Mouse (Mus musculus) intestine, postnatal 0 days (tissue): ENCODE results near the gene Tmem200b. TPM values are rescaled to one million over a fixed set of nuclear protein-coding genes. Genes with fewer than 3 reads are reported as not detected.

Experiments
- ATAC-seq: fragments of 200-750 bp; cut with Nextera tagmentation; 2 replicates; pipeline ENCODE4 v1.8.0; 2017; ENCODE audit warnings: mild to moderate bottlenecking, moderate TSS enrichment, moderate library complexity
- H3K27ac ChIP-seq: fragments of 300-500 bp; sonication (generic); 2 replicates; pipeline ENCODE4 v1.5.1; 2014; ENCODE audit warnings: mild to moderate bottlenecking, low read depth, low read length, moderate library complexity
- H3K27me3 ChIP-seq: fragments of 300-500 bp; sonication (generic); replicated peaks from 2 replicates; pipeline ENCODE4 v1.6.1; 2014; ENCODE audit warnings: low read length, mixed read lengths; ENCODE audit not compliant: control insufficient read depth, insufficient read depth
- H3K36me3 ChIP-seq: fragments of 300-500 bp; sonication (generic); 2 replicates; pipeline ENCODE4 v1.6.1; 2014; ENCODE audit warnings: mild to moderate bottlenecking, moderate library complexity; ENCODE audit not compliant: control insufficient read depth, insufficient read depth
- H3K4me1 ChIP-seq: fragments of 300-500 bp; sonication (generic); replicated peaks from 2 replicates; pipeline ENCODE4 v1.6.1; 2014; ENCODE audit warnings: antibody characterized with exemption, low read length, mixed read lengths; ENCODE audit not compliant: control insufficient read depth, insufficient read depth
- H3K4me2 ChIP-seq: fragments of 300-500 bp; sonication (generic); replicated peaks from 2 replicates; pipeline ENCODE4 v1.6.1; 2014; ENCODE audit warnings: low read depth, mild to moderate bottlenecking, moderate library complexity
- H3K4me3 ChIP-seq: fragments of 300-500 bp; sonication (generic); 2 replicates; pipeline ENCODE4 v1.5.1; 2014; ENCODE audit warnings: low read depth, low read length
- H3K9ac ChIP-seq: fragments of 300-500 bp; sonication (generic); 2 replicates; pipeline ENCODE4 v1.6.1; 2014; ENCODE audit warnings: mild to moderate bottlenecking, low read depth, low read length
- H3K9me3 ChIP-seq: fragments of 300-500 bp; sonication (generic); 2 replicates; pipeline ENCODE4 v1.6.1; 2016; ENCODE audit warnings: mixed run types; ENCODE audit not compliant: control insufficient read depth
- CTCF ChIP-seq: sonication (generic); IDR thresholded peaks from 2 replicates; pipeline ENCODE4 v1.5.1; 2016; ENCODE audit warnings: low read depth, mild to moderate bottlenecking, control low read depth, antibody characterized with exemption, moderate library complexity
- WGBS: fragments of 180-500 bp; shearing (Covaris S2); extraction: QIAGEN DNeasy Blood & Tissue Kit; methylation state at CpG from one replicate; pipeline ENCODE4 v1.1.7; 2014; 5-methylcytosine and 5-hydroxymethylcytosine counted together
- polyA plus RNA-seq: library from polyadenylated mRNA; unstranded; fragments of >200 nt; fragmentation: Nextera tagmentation; extraction: Ambion mirVana; gene quantifications from 2 replicates; pipeline ENCODE4 v1.2.1, GENCODE M21; 2015

Tmem200b gene
- polyA plus RNA-seq, 1 experiment from 2014 or later = 1.7 TPM

DNA sequence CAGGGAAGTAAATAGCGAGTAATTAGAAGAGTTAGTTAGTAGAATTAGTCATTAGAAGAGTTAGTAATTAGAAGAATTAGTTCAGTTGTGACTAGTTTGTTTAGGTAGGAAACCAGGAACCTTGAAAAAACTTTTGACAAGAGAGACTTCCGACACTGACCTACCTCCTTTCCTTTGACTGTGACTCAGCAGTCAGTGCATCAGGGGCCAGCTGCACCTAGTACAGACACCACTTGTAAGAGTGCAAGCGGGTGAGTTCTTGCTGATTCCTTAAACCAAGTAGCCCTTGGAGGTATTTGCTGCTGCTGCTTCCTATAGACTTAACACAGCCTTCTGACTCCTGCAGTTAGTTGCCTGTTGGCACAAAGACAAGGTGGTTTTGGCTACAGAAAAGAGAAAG lies 30.9 kb upstream of the Tmem200b start:
- Histone ChIP-seq H3K27me3 (no peaks in the 10 kb centered on the region), H3K27ac (no peak overlapping the region), H3K4me1 (no peaks in the 10 kb centered on the region), H3K9ac (no peak overlapping the region), H3K4me2 (no peak overlapping the region), H3K9me3 (no peaks in the 10 kb centered on the region), H3K4me3 (no peak overlapping the region), H3K36me3 (peaks cover 49% of the 10 kb centered on the region)
- no peak for TF ChIP-seq CTCF
- ATAC-seq = no peak
- WGBS = 85% methylated on average over 3 of the region's 3 CpGs

DNA sequence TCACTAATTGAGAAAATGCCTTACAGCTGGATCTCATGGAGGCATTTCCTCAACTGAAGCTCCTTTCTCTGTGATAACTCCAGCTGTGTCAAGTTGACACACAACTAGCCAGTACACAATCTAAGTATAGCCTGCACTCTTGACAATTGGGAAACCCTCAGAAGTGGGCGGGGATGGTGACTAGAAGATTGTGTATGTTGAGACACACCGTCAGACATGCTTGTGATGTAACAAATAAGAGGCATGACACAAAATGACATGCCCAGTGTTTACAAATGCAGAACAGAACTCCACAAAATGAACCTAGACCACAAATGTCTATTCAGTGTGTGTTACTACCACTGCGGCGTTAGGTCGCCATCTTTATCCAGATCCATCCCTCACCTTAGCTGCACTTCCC lies 24.5 kb upstream of the Tmem200b start:
- Histone ChIP-seq H3K27ac (peak overlapping the region; percentile 73), H3K4me1 (no peaks in the 10 kb centered on the region), H3K4me2 (no peak overlapping the region), H3K4me3 (no peak overlapping the region), H3K9ac (no peak overlapping the region), H3K9me3 (no peaks in the 10 kb centered on the region), H3K36me3 (peaks cover 80% of the 10 kb centered on the region), H3K27me3 (no peaks in the 10 kb centered on the region)
- 0 out of 2 replicates have a peak, but pooled peaks have one; percentile 13 for ATAC-seq
- TF ChIP-seq CTCF = no peak
- 89% methylated on average over 5 of the region's 5 CpGs for WGBS

DNA sequence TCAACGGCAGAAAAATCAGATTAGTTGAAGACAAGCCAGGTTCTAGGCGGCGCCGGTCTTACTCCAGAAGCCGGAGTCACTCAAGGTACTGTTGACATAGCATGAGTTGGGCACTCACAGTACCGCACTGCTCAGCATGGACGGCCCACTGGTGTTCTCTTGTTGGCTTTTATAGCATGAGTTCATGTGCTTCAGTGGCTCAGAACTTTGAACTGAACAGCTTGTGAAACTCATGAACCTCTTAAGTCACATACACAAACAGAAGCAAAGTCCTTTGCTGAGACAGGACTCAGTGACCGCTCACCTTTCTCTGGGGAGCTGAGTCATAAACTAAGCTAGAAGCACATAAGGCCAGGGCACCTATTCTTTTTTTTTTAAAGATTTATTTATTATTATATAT lies 23.8 kb upstream of the Tmem200b start:
- 55% methylated on average over 8 of the region's 8 CpGs for WGBS
- Histone ChIP-seq H3K27ac (peak overlapping the region; percentile 73), H3K27me3 (no peaks in the 10 kb centered on the region), H3K36me3 (peaks cover 78% of the 10 kb centered on the region), H3K9ac (no peak overlapping the region), H3K4me3 (no peak overlapping the region), H3K9me3 (no peaks in the 10 kb centered on the region), H3K4me1 (no peaks in the 10 kb centered on the region), H3K4me2 (no peak overlapping the region)
- ATAC-seq = peak; percentile 97
- TF ChIP-seq CTCF = no peak

DNA sequence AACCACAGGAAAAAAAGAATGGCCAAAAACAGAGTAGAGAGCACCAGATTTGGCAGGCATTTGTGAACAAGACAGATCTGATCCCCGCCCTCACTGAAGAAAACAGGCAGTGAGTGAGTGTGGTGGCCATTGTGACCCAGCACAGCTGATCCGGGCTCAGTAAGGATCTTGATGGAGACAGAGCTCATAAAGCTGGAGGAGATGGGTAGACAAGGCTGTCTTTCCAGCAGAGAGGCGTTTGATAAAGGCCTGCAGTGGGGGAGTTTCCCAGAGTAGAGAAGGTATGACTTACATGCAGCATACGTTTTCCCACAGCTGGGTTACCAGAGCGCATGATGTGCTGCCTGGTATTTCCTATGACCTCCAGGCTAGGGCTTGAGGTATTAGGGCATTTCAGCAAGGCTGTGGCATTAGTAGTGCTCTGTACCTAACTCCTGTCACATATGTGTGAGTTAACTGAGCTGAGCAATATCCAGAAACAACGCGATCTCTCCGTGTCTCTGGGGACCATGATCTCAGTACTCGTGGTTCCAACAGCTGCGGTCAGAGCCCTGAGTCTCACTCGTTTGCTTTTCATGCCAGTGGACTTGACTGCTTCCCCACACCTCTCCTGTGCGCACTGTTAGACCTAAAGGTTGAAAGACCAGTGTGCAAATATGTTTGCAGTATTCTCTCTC lies 22.9 kb upstream of the Tmem200b start:
- Histone ChIP-seq H3K4me1 (no peaks in the 10 kb centered on the region), H3K27me3 (no peaks in the 10 kb centered on the region), H3K4me2 (no peak overlapping the region), H3K9me3 (no peaks in the 10 kb centered on the region), H3K9ac (no peak overlapping the region), H3K27ac (peak overlapping the region; percentile 41), H3K36me3 (peaks cover 70% of the 10 kb centered on the region), H3K4me3 (no peak overlapping the region)
- no peak for ATAC-seq
- no peak for TF ChIP-seq CTCF
- WGBS = 88% methylated on average over 12 of the region's 12 CpGs

DNA sequence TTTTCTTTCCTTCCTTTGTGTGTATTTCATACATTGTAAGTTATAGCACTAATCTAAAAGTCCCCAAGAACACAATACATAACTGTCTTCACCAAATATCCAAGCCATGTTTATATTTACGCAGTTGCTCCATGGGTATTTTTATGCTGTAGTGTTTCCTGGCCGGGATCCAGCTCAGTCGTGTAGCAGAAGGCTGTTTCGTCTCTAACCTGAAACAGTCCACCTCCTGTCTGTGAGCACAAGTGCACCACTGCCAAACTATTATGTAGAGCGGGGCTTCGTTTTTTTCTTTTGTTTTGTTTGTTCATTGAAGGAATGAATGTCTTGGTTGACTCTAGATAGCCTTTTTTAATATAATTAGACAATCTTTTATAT lies 22.4 kb upstream of the Tmem200b start:
- TF ChIP-seq CTCF = no peak
- Histone ChIP-seq H3K27me3 (no peaks in the 10 kb centered on the region), H3K4me1 (no peaks in the 10 kb centered on the region), H3K9me3 (no peaks in the 10 kb centered on the region), H3K4me3 (no peak overlapping the region), H3K36me3 (peaks cover 65% of the 10 kb centered on the region), H3K27ac (no peak overlapping the region), H3K4me2 (no peak overlapping the region), H3K9ac (no peak overlapping the region)
- WGBS = 70% methylated on average over 6 of the region's 6 CpGs
- ATAC-seq = no peak

DNA sequence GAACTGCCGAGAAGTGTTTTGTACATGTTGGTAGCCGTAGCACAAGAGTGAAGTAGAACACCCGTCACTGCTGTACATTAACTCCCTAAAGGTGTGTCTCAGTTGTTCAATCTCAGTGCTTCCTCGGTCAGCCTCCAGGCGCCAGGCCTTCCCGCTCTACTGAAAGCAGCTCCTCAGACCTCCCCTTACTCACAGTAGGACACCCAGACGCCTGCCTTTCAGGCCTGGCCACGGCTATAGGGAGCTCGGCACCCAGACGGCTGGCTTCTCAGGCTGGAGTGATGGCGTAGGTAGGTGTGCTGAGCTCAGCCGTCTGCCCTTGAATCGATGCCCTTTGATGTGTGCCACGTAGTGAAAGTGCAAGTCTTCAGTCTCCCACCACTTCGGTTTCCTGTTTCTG lies 20.5 kb upstream of the Tmem200b start:
- H3K4me1 ChIP-seq = no peaks in the 10 kb centered on the region
- no peaks in the 10 kb centered on the region for H3K27me3 ChIP-seq
- H3K9me3 ChIP-seq = no peaks in the 10 kb centered on the region
- H3K4me2 ChIP-seq = no peak overlapping the region
- no peak overlapping the region for H3K27ac ChIP-seq
- WGBS = 90% methylated on average over 15 of the region's 15 CpGs
- H3K36me3 ChIP-seq = peaks cover 54% of the 10 kb centered on the region
- H3K4me3 ChIP-seq = no peak overlapping the region
- ATAC-seq = no peak
- no peak for TF ChIP-seq CTCF
- no peak overlapping the region for H3K9ac ChIP-seq
